Mouse (Mus musculus) neural tube, embryonic 12.5 days (tissue): ENCODE measurements at regions not wholly inside any gene's neighbourhood (a gene's known extent, or its start where the extent isn't known, plus 50 kb on each side); places are given as distances from the start of the nearest gene placed in this dataset.

Experiments used
- ATAC-seq: fragments of 200-750 bp; cut with Nextera tagmentation; 2 replicates; pipeline ENCODE4 v1.8.0; 2017; ENCODE audit warnings: low read depth, mild to moderate bottlenecking, moderate TSS enrichment, moderate library complexity; ENCODE audit not compliant: low FRiP score
- H3K27ac ChIP-seq: fragments of 300-500 bp; sonication (generic); 2 replicates; pipeline ENCODE4 v1.5.1; 2016
- H3K27me3 ChIP-seq: fragments of 300-500 bp; sonication (generic); replicated peaks from 2 replicates; pipeline ENCODE4 v1.6.1; 2016; ENCODE audit warnings: mild to moderate bottlenecking
- H3K36me3 ChIP-seq: fragments of 300-500 bp; sonication (generic); 2 replicates; pipeline ENCODE4 v1.6.1; 2016; ENCODE audit warnings: mild to moderate bottlenecking
- H3K4me1 ChIP-seq: fragments of 300-500 bp; sonication (generic); 2 replicates; pipeline ENCODE4 v1.6.1; 2016
- H3K4me2 ChIP-seq: fragments of 300-500 bp; sonication (generic); replicated peaks from 2 replicates; pipeline ENCODE4 v1.6.1; 2016; ENCODE audit warnings: mild to moderate bottlenecking
- H3K4me3 ChIP-seq: fragments of 300-500 bp; sonication (generic); 2 replicates; pipeline ENCODE4 v1.5.1; 2016
- H3K9ac ChIP-seq: fragments of 300-500 bp; sonication (generic); 2 replicates; pipeline ENCODE4 v1.6.1; 2016; ENCODE audit warnings: mild to moderate bottlenecking
- H3K9me3 ChIP-seq: fragments of 300-500 bp; sonication (generic); 2 replicates; pipeline ENCODE4 v1.6.1; 2016; ENCODE audit warnings: mild to moderate bottlenecking
- WGBS: fragments of 180-500 bp; shearing (Covaris S2); methylation state at CpG from one replicate; pipeline ENCODE4 v1.1.7; 2016; 5-methylcytosine and 5-hydroxymethylcytosine counted together

GRCm38 (mm10) chr4:152689831-152690230, 212.2 kb upstream of the Kcnab2 start:
- no peaks in the 10 kb centered on the region for H3K36me3 ChIP-seq
- H3K9ac ChIP-seq, result no peak overlapping the region
- no peaks in the 10 kb centered on the region for H3K27me3 ChIP-seq
- H3K4me1 ChIP-seq, result no peaks in the 10 kb centered on the region; the same call in 1 of the 2 replicates
- no peak overlapping the region for H3K4me3 ChIP-seq
- no peak overlapping the region for H3K4me2 ChIP-seq
- WGBS, result 85% methylated on average over 9 of the region's 9 CpGs
- ATAC-seq, result no peak
- 0 out of 2 replicates have a peak, but pooled peaks cover 3% of the 10 kb centered on the region for H3K9me3 ChIP-seq
- H3K27ac ChIP-seq, result no peak overlapping the region

DNA sequence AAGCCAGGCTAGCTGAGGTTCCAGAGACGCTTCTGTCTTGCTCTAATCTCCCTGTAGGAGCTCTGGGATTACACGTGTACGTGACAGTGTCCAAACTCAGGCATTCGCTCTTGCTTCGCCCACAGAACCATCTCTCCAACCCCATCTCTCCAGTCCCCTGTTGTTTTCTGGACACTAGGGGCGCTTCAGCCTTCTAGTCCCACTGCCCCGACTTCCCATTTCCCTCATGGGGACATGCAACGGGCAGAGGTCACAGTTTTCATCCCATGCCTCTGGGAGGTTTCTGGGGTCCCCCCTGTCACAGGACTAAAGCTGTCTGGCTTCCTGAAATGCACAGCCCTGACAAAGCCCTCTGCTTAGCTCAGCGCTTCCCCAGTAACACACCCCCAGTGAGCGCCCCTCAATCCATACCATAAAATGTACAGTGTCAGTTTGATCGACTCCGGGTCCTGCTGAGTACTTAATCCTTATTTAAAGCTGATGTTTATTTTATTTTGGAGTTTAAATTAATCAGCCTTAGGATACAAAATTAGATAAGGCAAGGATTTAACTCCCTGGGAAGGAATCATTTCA, 208.9 kb upstream of the Kcnab2 start:
- H3K9ac ChIP-seq, result no peak overlapping the region
- 0 out of 2 replicates have a peak, but pooled peaks cover 15% of the 10 kb centered on the region for H3K9me3 ChIP-seq
- H3K4me2 ChIP-seq, result no peak overlapping the region
- H3K4me3 ChIP-seq, result no peak overlapping the region
- H3K27me3 ChIP-seq, result no peaks in the 10 kb centered on the region
- no peak for ATAC-seq
- no peak overlapping the region for H3K27ac ChIP-seq
- H3K36me3 ChIP-seq, result no peaks in the 10 kb centered on the region
- 69% methylated on average over 12 of the region's 12 CpGs for WGBS
- no peaks in the 10 kb centered on the region for H3K4me1 ChIP-seq

DNA sequence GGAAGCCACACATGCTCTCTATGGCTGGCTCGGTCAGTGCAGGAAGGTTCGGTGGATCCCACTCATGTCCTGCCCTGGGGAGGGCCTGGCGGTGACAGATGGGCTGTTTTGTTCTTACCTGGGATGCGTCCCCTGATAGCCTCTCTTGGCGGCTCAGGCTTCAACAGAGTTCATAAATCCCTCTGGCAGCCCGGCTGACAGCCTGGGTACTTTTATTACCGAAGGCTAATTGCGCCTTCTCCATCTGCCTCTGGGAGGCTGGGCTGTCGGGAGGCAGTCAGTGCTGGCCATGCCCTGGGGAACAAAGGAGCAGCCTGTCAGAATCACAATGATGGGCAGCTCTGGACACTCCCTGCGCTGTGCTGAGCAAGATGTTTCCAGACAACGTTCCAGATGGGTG, 196.5 kb upstream of the Kcnab2 start:
- Histone ChIP-seq H3K27ac (0 out of 2 replicates have a peak overlapping the region, but pooled peaks have one; percentile 37), H3K4me3 (no peak overlapping the region), H3K4me2 (peak overlapping the region; percentile 24; the same call in 1 of the 2 replicates), H3K27me3 (no peaks in the 10 kb centered on the region), H3K4me1 (peaks cover 19% of the 10 kb centered on the region), H3K36me3 (no peaks in the 10 kb centered on the region), H3K9me3 (0 out of 2 replicates have a peak, but pooled peaks cover 15% of the 10 kb centered on the region), H3K9ac (no peak overlapping the region)
- ATAC-seq, result peak; percentile 93
- WGBS, result 8% methylated on average over 11 of the region's 11 CpGs

GRCm38 (mm10) chr4:152663482-152663881, 185.8 kb upstream of the Kcnab2 start:
- H3K9ac ChIP-seq, result no peak overlapping the region
- H3K27ac ChIP-seq, result no peak overlapping the region
- H3K27me3 ChIP-seq, result no peaks in the 10 kb centered on the region
- no peak for ATAC-seq
- no peaks in the 10 kb centered on the region; the same call in 1 of the 2 replicates for H3K9me3 ChIP-seq
- H3K4me3 ChIP-seq, result no peak overlapping the region
- no peaks in the 10 kb centered on the region for H3K36me3 ChIP-seq
- 45% methylated on average over 8 of the region's 8 CpGs for WGBS
- H3K4me2 ChIP-seq, result no peak overlapping the region
- H3K4me1 ChIP-seq, result no peaks in the 10 kb centered on the region

DNA sequence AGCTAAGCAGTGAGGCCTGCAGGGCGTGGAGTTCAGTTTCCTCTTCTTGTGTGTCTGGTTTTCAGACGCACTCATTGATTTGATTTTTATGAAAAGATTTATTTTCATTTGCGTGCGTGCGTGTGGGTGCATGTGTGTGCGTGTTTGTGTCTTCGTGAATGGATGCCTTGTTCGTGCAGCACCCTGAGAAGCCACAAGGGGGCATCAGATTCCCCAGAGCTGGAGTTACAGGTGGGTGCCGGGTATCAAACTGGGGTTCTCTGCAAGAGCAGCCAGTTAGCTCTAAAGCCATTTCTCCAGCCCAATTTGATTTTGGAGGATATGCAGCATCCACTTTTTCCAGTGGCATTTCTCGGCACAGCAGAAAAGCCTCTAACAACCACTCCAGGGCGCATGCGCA, 185.4 kb upstream of the Kcnab2 start:
- no peak overlapping the region for H3K4me2 ChIP-seq
- no peaks in the 10 kb centered on the region for H3K4me1 ChIP-seq
- no peak for ATAC-seq

GRCm38 (mm10) chr4:152662439-152662838, 184.8 kb upstream of the Kcnab2 start:
- WGBS, result 76% methylated on average over 11 of the region's 11 CpGs
- Histone ChIP-seq H3K9ac (no peak overlapping the region), H3K27ac (no peak overlapping the region), H3K27me3 (no peaks in the 10 kb centered on the region), H3K4me3 (no peak overlapping the region), H3K9me3 (no peaks in the 10 kb centered on the region; the same call in 1 of the 2 replicates), H3K36me3 (no peaks in the 10 kb centered on the region), H3K4me2 (no peak overlapping the region), H3K4me1 (no peaks in the 10 kb centered on the region)
- ATAC-seq, result no peak

More for the DNA sequence above, 185.4 kb upstream of the Kcnab2 start:
- Histone ChIP-seq H3K27ac (no peak overlapping the region), H3K4me3 (no peak overlapping the region), H3K36me3 (no peaks in the 10 kb centered on the region), H3K9ac (no peak overlapping the region), H3K27me3 (no peaks in the 10 kb centered on the region), H3K9me3 (no peaks in the 10 kb centered on the region; the same call in 1 of the 2 replicates)
- 92% methylated on average over 12 of the region's 12 CpGs for WGBS

DNA sequence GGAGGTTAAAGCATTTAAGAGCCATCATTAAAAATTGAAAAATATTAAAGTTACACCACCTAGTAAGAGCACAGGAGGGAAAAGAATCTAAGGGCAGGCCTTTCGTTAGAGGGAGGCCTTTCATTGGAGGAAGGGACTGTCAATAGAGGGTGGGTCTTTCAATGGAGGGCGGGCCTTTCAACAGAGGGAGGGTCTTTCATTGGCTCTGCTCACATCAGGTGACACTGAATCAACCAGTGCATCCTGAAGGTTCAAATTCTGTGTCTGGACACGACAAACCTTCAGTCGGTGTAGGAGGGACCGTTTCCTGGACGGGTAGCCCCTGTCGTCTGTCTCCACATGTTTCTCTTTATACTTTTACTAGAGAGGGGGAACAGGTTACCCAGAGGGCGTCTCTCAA, 172.5 kb upstream of the Kcnab2 start:
- H3K36me3 ChIP-seq, result no peaks in the 10 kb centered on the region
- H3K4me3 ChIP-seq, result no peak overlapping the region
- H3K27ac ChIP-seq, result no peak overlapping the region
- 80% methylated on average over 8 of the region's 8 CpGs for WGBS
- no peaks in the 10 kb centered on the region for H3K9me3 ChIP-seq
- no peak overlapping the region for H3K4me2 ChIP-seq
- no peaks in the 10 kb centered on the region for H3K27me3 ChIP-seq
- ATAC-seq, result no peak
- no peaks in the 10 kb centered on the region for H3K4me1 ChIP-seq
- H3K9ac ChIP-seq, result no peak overlapping the region

GRCm38 (mm10) chr4:152647620-152648019, 169.9 kb upstream of the Kcnab2 start:
- no peak for ATAC-seq
- 61% methylated on average over 7 of the region's 7 CpGs for WGBS
- H3K9ac ChIP-seq, result no peak overlapping the region
- H3K27me3 ChIP-seq, result no peaks in the 10 kb centered on the region
- no peaks in the 10 kb centered on the region for H3K9me3 ChIP-seq
- H3K4me2 ChIP-seq, result no peak overlapping the region
- H3K36me3 ChIP-seq, result no peaks in the 10 kb centered on the region
- no peaks in the 10 kb centered on the region for H3K4me1 ChIP-seq
- H3K4me3 ChIP-seq, result no peak overlapping the region
- no peak overlapping the region for H3K27ac ChIP-seq

DNA sequence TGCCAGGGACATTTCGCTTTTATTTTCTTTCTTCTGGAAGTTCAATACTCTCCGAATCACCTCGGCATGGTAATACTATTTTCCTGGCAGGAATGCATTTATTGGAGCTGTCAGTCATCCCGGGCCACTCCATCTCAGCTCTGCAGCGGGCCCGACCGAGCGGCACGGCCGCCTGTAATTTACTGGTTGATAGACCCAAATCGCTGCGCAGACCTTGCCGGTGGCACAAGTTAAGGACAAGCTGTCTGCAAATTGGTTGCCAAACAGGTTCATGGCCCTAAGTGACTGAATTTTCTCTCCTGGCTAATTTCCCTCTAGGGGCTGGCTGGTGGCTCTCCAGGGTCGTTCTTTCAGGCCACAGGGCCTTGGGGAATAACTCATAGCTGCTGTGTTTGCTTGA, 169.4 kb upstream of the Kcnab2 start:
- no peaks in the 10 kb centered on the region for H3K36me3 ChIP-seq
- no peaks in the 10 kb centered on the region for H3K9me3 ChIP-seq
- no peak overlapping the region for H3K9ac ChIP-seq
- H3K4me2 ChIP-seq, result no peak overlapping the region
- 84% methylated on average over 14 of the region's 14 CpGs for WGBS
- ATAC-seq, result no peak
- H3K27me3 ChIP-seq, result no peaks in the 10 kb centered on the region
- H3K4me3 ChIP-seq, result no peak overlapping the region
- H3K27ac ChIP-seq, result no peak overlapping the region
- H3K4me1 ChIP-seq, result peaks cover 4% of the 10 kb centered on the region

DNA sequence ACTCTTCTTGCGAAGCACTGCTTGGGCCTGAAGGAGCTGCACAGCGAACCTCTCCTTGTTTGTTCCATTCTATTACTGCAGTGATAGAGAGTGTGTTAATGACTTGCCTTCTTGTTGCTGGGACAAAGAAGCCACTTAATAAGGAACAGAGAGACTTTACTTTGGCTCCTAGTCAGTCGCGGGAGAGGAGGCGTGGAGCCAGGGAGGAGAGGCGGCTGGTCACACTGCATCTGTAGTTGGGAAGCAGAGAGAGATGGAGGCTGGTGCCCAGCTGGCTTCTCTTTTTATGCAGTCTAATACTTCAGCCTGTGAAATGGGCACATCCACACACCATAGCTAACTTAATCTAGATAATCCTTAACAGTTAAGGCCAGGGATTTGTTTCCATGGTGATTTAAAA, 159.4 kb upstream of the Kcnab2 start:
- peaks cover 29% of the 10 kb centered on the region for H3K4me1 ChIP-seq
- H3K9me3 ChIP-seq, result no peaks in the 10 kb centered on the region
- no peak overlapping the region for H3K9ac ChIP-seq
- WGBS, result 50% methylated on average over 6 of the region's 6 CpGs
- no peak overlapping the region for H3K27ac ChIP-seq
- no peaks in the 10 kb centered on the region for H3K27me3 ChIP-seq
- no peaks in the 10 kb centered on the region for H3K36me3 ChIP-seq
- H3K4me2 ChIP-seq, result no peak overlapping the region
- no peak for ATAC-seq
- no peak overlapping the region for H3K4me3 ChIP-seq

DNA sequence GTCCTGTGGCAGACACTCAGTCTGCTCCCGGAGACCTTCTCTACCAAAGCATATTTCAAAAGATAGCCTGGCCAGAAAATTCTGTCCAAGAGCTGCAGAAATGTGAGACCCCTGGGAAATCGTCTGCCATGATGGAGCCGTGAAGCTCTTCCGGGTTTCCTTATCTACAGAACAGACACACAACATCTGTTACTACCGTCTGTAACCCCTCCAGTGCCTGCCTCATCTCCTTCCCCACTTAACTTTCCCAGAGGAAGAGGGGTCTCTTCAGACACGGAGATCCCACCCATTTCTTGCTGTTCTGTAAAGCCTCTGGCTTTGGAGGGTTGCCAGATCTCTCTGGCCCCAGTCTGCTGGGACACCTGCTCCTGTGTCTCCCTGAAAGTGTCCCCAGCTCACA, 156.2 kb upstream of the Kcnab2 start:
- H3K9ac ChIP-seq, result no peak overlapping the region
- H3K36me3 ChIP-seq, result no peaks in the 10 kb centered on the region
- H3K4me2 ChIP-seq, result no peak overlapping the region
- H3K27ac ChIP-seq, result no peak overlapping the region
- H3K4me3 ChIP-seq, result no peak overlapping the region
- ATAC-seq, result no peak
- H3K4me1 ChIP-seq, result peaks cover 19% of the 10 kb centered on the region
- no peaks in the 10 kb centered on the region for H3K9me3 ChIP-seq
- H3K27me3 ChIP-seq, result no peaks in the 10 kb centered on the region
- WGBS, result 64% methylated on average over 6 of the region's 6 CpGs

DNA sequence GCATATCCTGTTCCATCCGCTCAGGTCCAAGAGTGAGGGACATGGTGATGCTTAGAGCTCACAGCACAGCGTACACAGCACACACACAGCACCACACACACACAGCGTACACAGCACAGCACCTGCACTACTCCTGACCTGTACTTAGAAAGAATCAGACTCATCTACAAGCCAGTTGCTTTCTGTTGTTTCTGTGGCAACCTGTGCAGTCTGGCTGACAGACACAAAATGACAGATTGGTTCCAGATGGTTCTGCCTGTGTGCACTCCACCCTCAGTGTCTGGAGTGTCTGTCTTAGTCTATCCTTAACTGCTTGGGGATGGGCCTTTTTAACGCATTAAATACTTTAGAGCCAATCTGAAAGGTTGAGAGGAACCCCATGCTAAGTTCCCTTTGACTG, 150.4 kb upstream of the Kcnab2 start:
- H3K9ac ChIP-seq, result no peak overlapping the region
- no peak for ATAC-seq
- H3K4me3 ChIP-seq, result no peak overlapping the region
- H3K27me3 ChIP-seq, result 0 out of 2 replicates have a peak, but pooled peaks cover 11% of the 10 kb centered on the region
- H3K4me1 ChIP-seq, result peaks cover 14% of the 10 kb centered on the region
- WGBS, result 85% methylated on average over 4 of the region's 4 CpGs
- H3K4me2 ChIP-seq, result no peak overlapping the region
- H3K36me3 ChIP-seq, result no peaks in the 10 kb centered on the region
- no peaks in the 10 kb centered on the region for H3K9me3 ChIP-seq
- H3K27ac ChIP-seq, result no peak overlapping the region
